Mouse (Mus musculus): ENCODE measurements around the gene Timp4. TPM values are rescaled to one million over a fixed set of nuclear protein-coding genes. Genes with fewer than 3 reads are reported as not detected.

The Timp4 gene
- not detected in 4 replicates for total RNA-seq (2023)

DNA sequence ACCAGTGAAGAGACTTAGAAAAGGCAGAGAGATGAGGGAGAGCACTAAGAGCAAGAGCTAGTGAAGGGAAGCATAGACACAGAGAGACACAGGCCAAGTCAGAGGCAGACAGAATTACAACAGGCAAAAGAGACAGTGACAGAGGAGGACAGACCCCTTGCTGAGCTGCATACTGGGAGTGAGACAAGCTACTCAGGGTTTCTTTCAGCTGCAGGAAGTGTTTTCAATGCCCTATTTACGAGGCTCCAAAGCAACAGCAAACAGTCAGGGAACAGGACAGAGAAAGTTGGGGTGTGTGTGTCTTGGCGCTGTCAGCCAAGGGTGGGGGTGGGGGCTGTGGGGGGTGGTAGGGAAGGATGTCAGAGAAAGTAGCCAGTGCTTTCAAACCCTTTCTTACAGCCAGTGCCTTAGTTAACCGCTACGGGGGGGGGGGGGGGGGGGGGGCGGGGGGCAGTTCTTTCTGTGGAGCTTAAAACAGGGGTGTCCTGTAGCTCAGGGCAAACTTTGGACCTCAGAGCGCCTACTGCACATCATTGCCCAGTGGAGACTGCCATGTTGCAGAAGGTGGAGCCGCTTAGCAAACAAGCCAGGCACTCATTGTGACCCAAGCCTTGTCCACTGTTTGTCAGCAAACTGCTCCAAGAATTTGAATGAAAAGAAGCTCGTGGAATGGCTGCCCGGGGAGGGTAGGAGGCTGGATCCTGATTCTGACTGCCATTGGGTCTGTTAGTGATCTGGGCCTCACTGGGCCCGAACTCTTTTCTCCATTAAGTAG is at the start of gene Timp4:
Timp4 (minus strand) TSS at position 107 of the 775 bp plus-strand sequence.

DNA sequence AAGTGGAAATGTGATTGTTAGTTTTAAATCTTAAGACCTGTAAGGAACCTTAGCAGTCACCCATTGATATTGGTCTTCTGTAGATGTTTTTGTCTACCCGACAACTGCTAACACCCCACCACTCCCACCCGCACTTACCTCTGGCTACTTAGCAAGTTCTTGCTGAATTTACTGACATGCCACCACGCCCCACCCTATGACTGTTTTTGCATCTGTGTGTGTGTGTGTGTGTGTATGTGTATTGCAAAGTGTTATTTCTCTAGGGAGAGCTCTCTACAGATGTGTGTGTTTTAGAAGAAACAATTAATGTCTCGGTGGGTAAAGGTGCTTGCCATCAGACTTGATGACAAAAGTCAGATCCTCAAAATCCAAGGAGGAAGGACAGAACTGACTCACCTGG is 25.0 kb downstream of the Timp4 start, which contains the start of gene Gm17482:
Gm17482 (plus strand) TSS at position 301 of the 400 bp plus-strand sequence.

Other genes with a start within 250 kb of the Timp4 start
- 19.0 to 22.9 TPM (median 20.8 TPM) in 4 replicates for gene Tamm41, start 214.3 kb downstream of the Timp4 start, total RNA-seq (2023)
- gene Syn2, start 117.3 kb downstream of the Timp4 start, total RNA-seq (2023) = not detected in 4 replicates
- gene Gm17482, start 24.9 kb downstream of the Timp4 start, total RNA-seq (2023) = not detected in 4 replicates
- gene Pparg, start 108.7 kb upstream of the Timp4 start, total RNA-seq (2023) = 1.5 TPM in 1 of 4 replicates, not detected in the others